Mouse (Mus musculus) G1E (cell line): ENCODE measurements around the gene Rab31.

Source experiments
- CTCF ChIP-seq: IDR thresholded peaks from 2 replicates; pipeline ENCODE4 v1.5.1; 2012; ENCODE audit warnings: low read depth, low read length, inconsistent platforms, mixed read lengths
- GATA1 ChIP-seq: IDR thresholded peaks from 2 replicates; pipeline ENCODE4 v1.6.1; 2012; ENCODE audit warnings: borderline replicate concordance, low read length, inconsistent platforms, mixed read lengths
- GATA2 ChIP-seq: IDR thresholded peaks from 2 replicates; pipeline ENCODE4 v1.6.1; 2012; ENCODE audit warnings: low read depth, low read length, inconsistent platforms, borderline replicate concordance
- TAL1 ChIP-seq: conservative IDR thresholded peaks from 2 replicates; pipeline ENCODE4 v1.6.1; 2012; ENCODE audit warnings: low read depth, low read length, inconsistent platforms, mixed read lengths

DNA sequence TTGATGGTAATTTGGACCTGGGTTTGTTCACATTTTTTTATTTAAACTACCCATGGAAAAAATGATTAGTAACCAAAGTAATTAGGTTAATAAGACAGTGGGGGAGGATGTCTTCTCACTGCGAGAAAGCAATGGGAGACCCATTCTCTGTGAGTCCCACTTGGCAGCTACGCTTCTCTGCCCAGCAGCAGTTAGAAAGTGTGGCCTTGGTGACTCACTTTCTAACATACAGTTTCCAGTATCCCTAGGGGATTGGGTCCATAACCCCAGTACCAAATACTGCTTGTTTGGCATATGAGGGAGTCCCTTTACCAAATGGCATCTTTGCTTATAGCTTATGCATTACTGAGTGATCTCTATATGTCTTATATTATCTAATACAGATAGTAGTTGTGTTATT is 18.6 kb upstream of the Rab31 start:
- TF ChIP-seq CTCF (no peak), GATA2 (no peak), GATA1 (no peak), TAL1 (no peak)
